Mouse (Mus musculus): ENCODE results near the gene Arl5a.

- TF ChIP-seq CTCF (IDR thresholded peaks at IDR 0.05; ENCODE audit: extremely low read depth, insufficient read depth, insufficient read length, insufficient replicate concordance) (no peak), POLR2A (IDR thresholded peaks at IDR 0.05; ENCODE audit: low read depth, low read length) (no peak)
Measured at GRCm38 (mm10) chr2:52438013-52438412, 13.3 kb upstream of the Arl5a start.

Data from spleen, adult 2 months (tissue).